In genomic region chr2:118389569-118389968, GRCm38 (mm10) we compare ENCODE assay signal across 10 mouse cellular contexts. TPM values are rescaled to one million over a fixed set of nuclear protein-coding genes. Genes with fewer than 3 reads are reported as not detected.
DNase-seq lines count a peak whose midpoint lies in the region; ATAC-seq and TF ChIP-seq lines count a peak whose summit lies in the region.
"Had no signal": no experiment of that assay in that cellular context is flagged by ENCODE, and none has a peak within 500 bp of the region (broad histone marks: within the 10 kb centered on the region; RNA-seq: fewer than 3 reads in every experiment).

No protein-coding gene starts in this region.

- WGBS in heart, embryonic 14.5 days = 55% methylated on average over 3 of the region's 3 CpGs
- 64% methylated on average over 3 of the region's 3 CpGs for WGBS in hindbrain, embryonic 14.5 days
- WGBS in midbrain, embryonic 12.5 days = 76% methylated on average over 3 of the region's 3 CpGs

- H3K9ac ChIP-seq in heart, embryonic 14.5 days (ENCODE audit: low read length) = peak overlapping the region; percentile 92
- H3K9ac ChIP-seq in hindbrain, embryonic 14.5 days = peak overlapping the region; percentile 83; the same call in 1 of the 2 replicates
- H3K9ac ChIP-seq in midbrain, embryonic 12.5 days (replicated peaks) = no peak overlapping the region

- H3K36me3 ChIP-seq in heart, embryonic 14.5 days (ENCODE audit: control insufficient read depth, insufficient read depth, low read length) = no peaks in the 10 kb centered on the region
- H3K36me3 ChIP-seq in G1E (replicated peaks) = peaks cover 8% of the 10 kb centered on the region
- no peaks in the 10 kb centered on the region for H3K36me3 ChIP-seq in hindbrain, embryonic 14.5 days (replicated peaks; ENCODE audit: control insufficient read depth, insufficient read depth)
- H3K36me3 ChIP-seq in midbrain, embryonic 12.5 days = no peaks in the 10 kb centered on the region

- H3K4me1 ChIP-seq in heart, embryonic 14.5 days (ENCODE audit: control insufficient read depth in 2 of 2, insufficient read depth in 2 of 2, low read length in 2 of 2) = peaks cover 0 to 11% of the 10 kb centered on the region in 2 experiments; a peak in 2 of 4 replicates
- peaks cover 43% of the 10 kb centered on the region for H3K4me1 ChIP-seq in G1E (ENCODE audit: insufficient read depth, low read depth, low read length)
- H3K4me1 ChIP-seq in hindbrain, embryonic 14.5 days (replicated peaks; ENCODE audit: control insufficient read depth, insufficient read depth, low read length) = peaks cover 17% of the 10 kb centered on the region
- peaks cover 12% of the 10 kb centered on the region for H3K4me1 ChIP-seq in midbrain, embryonic 12.5 days

- H3K4me3 ChIP-seq in heart, embryonic 14.5 days (ENCODE audit: control insufficient read depth in 1 of 2, insufficient read depth in 1 of 2, low read depth in 1 of 2, low read length in 2 of 2) = peak overlapping the region in 1 of 2 experiments; percentile 83; a peak in 3 of 4 replicates
- peak overlapping the region; percentile 87 for H3K4me3 ChIP-seq in G1E (ENCODE audit: low read depth, low read length)
- peak overlapping the region; percentile 67 for H3K4me3 ChIP-seq in hindbrain, embryonic 14.5 days (replicated peaks; ENCODE audit: low read length)
- H3K4me3 ChIP-seq in midbrain, embryonic 12.5 days = peak overlapping the region; percentile 78; the same call in 1 of the 2 replicates

- TF ChIP-seq CTCF in G1E (IDR thresholded peaks at IDR 0.05; ENCODE audit: low read depth, low read length) = no peak

- peak overlapping the region; percentile 44 to 94; a peak in 3 of 4 replicates for H3K27ac ChIP-seq in heart, embryonic 14.5 days (replicated peaks in 1 of 2; ENCODE audit: control insufficient read depth in 1 of 2, insufficient read depth in 1 of 2, low read depth in 2 of 2, low read length in 2 of 2)
- H3K27ac ChIP-seq in hindbrain, embryonic 14.5 days = no peak overlapping the region
- no peak overlapping the region for H3K27ac ChIP-seq in midbrain, embryonic 12.5 days (replicated peaks)

- ATAC-seq in heart, embryonic 14.5 days (ENCODE audit: insufficient number of reproducible peaks, insufficient read depth, low FRiP score, low read depth) = no peak
- ATAC-seq in G1E (ENCODE audit: extremely low read depth, insufficient number of reproducible peaks, low FRiP score, poor library complexity, severe bottlenecking) = no peak
- ATAC-seq in hindbrain, embryonic 14.5 days (ENCODE audit: low FRiP score) = no peak
- no peak for ATAC-seq in midbrain, embryonic 12.5 days (ENCODE audit: low FRiP score, low read depth)
- ATAC-seq in megakaryocyte-erythroid progenitor cell, adult 5-6 weeks (replicated peaks; ENCODE audit: low FRiP score, low TSS enrichment, poor library complexity, severe bottlenecking) = no peak
- ATAC-seq: Patski had no signal

- DNase-seq in heart, postnatal 10 days = no peak
- no peak for DNase-seq in G1E (ENCODE audit: low spot score)
- no peak for DNase-seq in hindbrain, embryonic 14.5 days (ENCODE audit: low spot score)
- DNase-seq in cerebellum, adult 11 months = no peak
- no peak for DNase-seq in MN1 (ENCODE audit: low spot score)
- DNase-seq: left cerebral cortex, postnatal 4 days had no signal

- H3K9me3 ChIP-seq in heart, embryonic 14.5 days (ENCODE audit: control insufficient read depth, low read length) = no peaks in the 10 kb centered on the region
- no peaks in the 10 kb centered on the region for H3K9me3 ChIP-seq in G1E (replicated peaks)
- no peaks in the 10 kb centered on the region for H3K9me3 ChIP-seq in hindbrain, embryonic 14.5 days (ENCODE audit: control insufficient read depth, low read length)
- H3K9me3 ChIP-seq in midbrain, embryonic 12.5 days = no peaks in the 10 kb centered on the region

- intact Hi-C loops in heart, postnatal 10 days (cut with DNase I) = loop anchor here (5.0 kb wide), 1 partner anchor 127 kb away; no protein-coding TSS in a partner anchor

- H3K4me2 ChIP-seq in heart, embryonic 14.5 days (ENCODE audit: low read length) = peak overlapping the region; percentile 89
- peak overlapping the region; percentile 73 for H3K4me2 ChIP-seq in hindbrain, embryonic 14.5 days (replicated peaks)
- peak overlapping the region; percentile 70 for H3K4me2 ChIP-seq in midbrain, embryonic 12.5 days (replicated peaks)

- H3K27me3 ChIP-seq in heart, embryonic 14.5 days (ENCODE audit: control insufficient read depth, insufficient read depth, low read length) = no peaks in the 10 kb centered on the region
- no peaks in the 10 kb centered on the region for H3K27me3 ChIP-seq in G1E (ENCODE audit: insufficient read depth, low read length)
- H3K27me3 ChIP-seq in hindbrain, embryonic 14.5 days (ENCODE audit: control insufficient read depth, insufficient read depth, low read length) = no peaks in the 10 kb centered on the region
- H3K27me3 ChIP-seq in midbrain, embryonic 12.5 days = no peaks in the 10 kb centered on the region
- H3K27me3 ChIP-seq: Patski had no signal

RNA-seq across cellular contexts. Expression of gene Eif2ak4, which starts 1.2 kb away (rescaled TPM):
- 6.7 and 8.2 TPM in 2 replicates for polyA plus RNA-seq in heart, embryonic 14.5 days (2014; fragmentation: Nextera tagmentation; extraction: Ambion mirVana)
- 10 to 100 TPM; 11.5 to 12.9 TPM for total RNA-seq in heart, postnatal 10 days (2021)
- 35.4 and 38.2 TPM in 2 replicates for total RNA-seq in G1E (2014; fragmentation: Nextera tagmentation)
- 23.1 and 23.9 TPM in 2 replicates for total RNA-seq in G1E (2017)
- polyA plus RNA-seq in G1E (2012) = 12.4 TPM in 2 replicates
- polyA plus RNA-seq in hindbrain, embryonic 14.5 days (2014; fragmentation: Nextera tagmentation; extraction: Ambion mirVana) = 9.1 and 9.5 TPM in 2 replicates
- polyA plus RNA-seq in midbrain, embryonic 12.5 days (2016; fragmentation: Nextera tagmentation; extraction: Ambion mirVana) = 11.7 and 12.5 TPM in 2 replicates
- total RNA-seq in megakaryocyte-erythroid progenitor cell, adult 5-6 weeks (2014; fragmentation: Nextera tagmentation) = 18.1 and 21.0 TPM in 2 replicates
- 12.6 and 17.9 TPM in 2 replicates for total RNA-seq in megakaryocyte-erythroid progenitor cell, adult 5-6 weeks (2017)

RNA-seq across cellular contexts. Expression of gene Gpr176, which starts 16.4 kb away (rescaled TPM):
- polyA plus RNA-seq in heart, embryonic 14.5 days (2014; fragmentation: Nextera tagmentation; extraction: Ambion mirVana) = 0.53 and 0.76 TPM in 2 replicates
- total RNA-seq in heart, postnatal 10 days (2021) = under 1 TPM; 0.20 to 0.31 TPM
- total RNA-seq in G1E (2014; fragmentation: Nextera tagmentation) = not detected in 2 replicates
- 0.06 and 0.16 TPM in 2 replicates for total RNA-seq in G1E (2017)
- not detected in 2 replicates for polyA plus RNA-seq in G1E (2012)
- polyA plus RNA-seq in hindbrain, embryonic 14.5 days (2014; fragmentation: Nextera tagmentation; extraction: Ambion mirVana) = 7.7 and 10.3 TPM in 2 replicates
- 0.55 and 0.89 TPM in 2 replicates for polyA plus RNA-seq in midbrain, embryonic 12.5 days (2016; fragmentation: Nextera tagmentation; extraction: Ambion mirVana)
- not detected in 2 replicates for total RNA-seq in megakaryocyte-erythroid progenitor cell, adult 5-6 weeks (2014; fragmentation: Nextera tagmentation)
- not detected in 2 replicates for total RNA-seq in megakaryocyte-erythroid progenitor cell, adult 5-6 weeks (2017)

Comparison
In these comparisons a context has a peak if more than half of its experiments do, and no peak if none do; other contexts are left out.
1. H3K27ac ChIP-seq: peak in heart, embryonic 14.5 days (2 of 2); none in hindbrain, embryonic 14.5 days (single experiment) and midbrain, embryonic 12.5 days (single experiment).
2. Peak in every context shown above with its lines, with median percentiles within 50 percentile points of each other: H3K4me2 ChIP-seq.